Mouse (Mus musculus): Measurements from ENCODE around the gene Runx1. TPM values are rescaled to one million over a fixed set of nuclear protein-coding genes. Genes with fewer than 3 reads are reported as not detected.

The Runx1 gene
- total RNA-seq, 1 experiment: 7.4 TPM

GRCm38 (mm10) chr16:92629829-92630228, 196.1 kb downstream of the Runx1 start:
- no peaks in the 10 kb centered on the region for H3K4me1 ChIP-seq (ENCODE audit: control insufficient read depth in 2 of 2, insufficient read depth in 2 of 2, low read length in 2 of 2, poor library complexity in 1 of 2)
- no peaks in the 10 kb centered on the region for H3K9me3 ChIP-seq (ENCODE audit: control insufficient read depth, insufficient read depth, low read depth, low read length)
- TF ChIP-seq MAFK (IDR thresholded peaks at IDR 0.05; ENCODE audit: insufficient read depth, low read depth, low read length): no peak
- TF ChIP-seq CHD2 (IDR thresholded peaks at IDR 0.05; ENCODE audit: low read depth, low read length): no peak
- no peak for TF ChIP-seq ZC3H11A (IDR thresholded peaks at IDR 0.05; ENCODE audit: borderline replicate concordance, low read depth, low read length)
- no peak for TF ChIP-seq ZNF384 (IDR thresholded peaks at IDR 0.05; ENCODE audit: low read depth, low read length)
- TF ChIP-seq HCFC1 (IDR thresholded peaks at IDR 0.05; ENCODE audit: borderline replicate concordance, insufficient read depth, low read length): no peak
- H3K9ac ChIP-seq (ENCODE audit: insufficient read depth, low read depth, low read length, poor library complexity, severe bottlenecking): no peak overlapping the region
- no peak overlapping the region for H3K27ac ChIP-seq (ENCODE audit: insufficient read depth, low read depth, low read length, poor library complexity, severe bottlenecking)
- no peak for DNase-seq (ENCODE audit: low read depth, low spot score)
- H3K36me3 ChIP-seq (ENCODE audit: control insufficient read depth, insufficient read depth, low read length, poor library complexity, severe bottlenecking): no peaks in the 10 kb centered on the region
- in situ Hi-C loops (cut with MboI; ENCODE audit: low sequenced_read_pairs in 2 of 2, unreplicated experiment in 2 of 2): no loop called here
- H3K4me3 ChIP-seq (ENCODE audit: insufficient read depth in 1 of 2, low read depth in 1 of 2, low read length in 2 of 2, poor library complexity in 1 of 2, severe bottlenecking in 1 of 2): no peak overlapping the region

GRCm38 (mm10) chr16:92627262-92627661, 198.7 kb downstream of the Runx1 start:
- in situ Hi-C loops (cut with MboI; ENCODE audit: low sequenced_read_pairs in 2 of 2, unreplicated experiment in 2 of 2): no loop called here
- TF ChIP-seq CHD2 (IDR thresholded peaks at IDR 0.05; ENCODE audit: low read depth, low read length) (no peak), HCFC1 (IDR thresholded peaks at IDR 0.05; ENCODE audit: borderline replicate concordance, insufficient read depth, low read length) (no peak), ZNF384 (IDR thresholded peaks at IDR 0.05; ENCODE audit: low read depth, low read length) (no peak), ZC3H11A (IDR thresholded peaks at IDR 0.05; ENCODE audit: borderline replicate concordance, low read depth, low read length) (no peak), MAFK (IDR thresholded peaks at IDR 0.05; ENCODE audit: insufficient read depth, low read depth, low read length) (no peak)
- no peak for DNase-seq (ENCODE audit: low read depth, low spot score)
- Histone ChIP-seq H3K36me3 (ENCODE audit: control insufficient read depth, insufficient read depth, low read length, poor library complexity, severe bottlenecking) (no peaks in the 10 kb centered on the region), H3K4me1 (ENCODE audit: control insufficient read depth in 2 of 2, insufficient read depth in 2 of 2, low read length in 2 of 2, poor library complexity in 1 of 2) (no peaks in the 10 kb centered on the region), H3K9ac (ENCODE audit: insufficient read depth, low read depth, low read length, poor library complexity, severe bottlenecking) (no peak overlapping the region), H3K27ac (ENCODE audit: insufficient read depth, low read depth, low read length, poor library complexity, severe bottlenecking) (no peak overlapping the region), H3K9me3 (ENCODE audit: control insufficient read depth, insufficient read depth, low read depth, low read length) (no peaks in the 10 kb centered on the region), H3K4me3 (ENCODE audit: insufficient read depth in 1 of 2, low read depth in 1 of 2, low read length in 2 of 2, poor library complexity in 1 of 2, severe bottlenecking in 1 of 2) (no peak overlapping the region)

- DNase-seq (ENCODE audit: low read depth, low spot score): no peak
- Histone ChIP-seq H3K9ac (ENCODE audit: insufficient read depth, low read depth, low read length, poor library complexity, severe bottlenecking) (no peak overlapping the region), H3K9me3 (ENCODE audit: control insufficient read depth, insufficient read depth, low read depth, low read length) (no peaks in the 10 kb centered on the region), H3K4me1 (ENCODE audit: control insufficient read depth in 2 of 2, insufficient read depth in 2 of 2, low read length in 2 of 2, poor library complexity in 1 of 2) (peaks cover 0 to 5% of the 10 kb centered on the region in 2 experiments; a peak in 1 of 4 replicates), H3K36me3 (ENCODE audit: control insufficient read depth, insufficient read depth, low read length, poor library complexity, severe bottlenecking) (no peaks in the 10 kb centered on the region), H3K4me3 (ENCODE audit: insufficient read depth in 1 of 2, low read depth in 1 of 2, low read length in 2 of 2, poor library complexity in 1 of 2, severe bottlenecking in 1 of 2) (no peak overlapping the region), H3K27ac (ENCODE audit: insufficient read depth, low read depth, low read length, poor library complexity, severe bottlenecking) (no peak overlapping the region)
- in situ Hi-C loops (cut with MboI; ENCODE audit: low sequenced_read_pairs in 2 of 2, unreplicated experiment in 2 of 2): no loop called here
- TF ChIP-seq CHD2 (IDR thresholded peaks at IDR 0.05; ENCODE audit: low read depth, low read length) (no peak), MAFK (IDR thresholded peaks at IDR 0.05; ENCODE audit: insufficient read depth, low read depth, low read length) (no peak), HCFC1 (IDR thresholded peaks at IDR 0.05; ENCODE audit: borderline replicate concordance, insufficient read depth, low read length) (no peak), ZC3H11A (IDR thresholded peaks at IDR 0.05; ENCODE audit: borderline replicate concordance, low read depth, low read length) (no peak), ZNF384 (IDR thresholded peaks at IDR 0.05; ENCODE audit: low read depth, low read length) (no peak)
These were observed 202.0 kb downstream of the Runx1 start for GRCm38 (mm10) chr16:92623953-92624352.

GRCm38 (mm10) chr16:92621859-92622258, 204.1 kb downstream of the Runx1 start:
- in situ Hi-C loops (cut with MboI; ENCODE audit: low sequenced_read_pairs in 2 of 2, unreplicated experiment in 2 of 2): no loop called here
- DNase-seq (ENCODE audit: low read depth, low spot score): no peak
- Histone ChIP-seq H3K9ac (ENCODE audit: insufficient read depth, low read depth, low read length, poor library complexity, severe bottlenecking) (no peak overlapping the region), H3K4me1 (ENCODE audit: control insufficient read depth in 2 of 2, insufficient read depth in 2 of 2, low read length in 2 of 2, poor library complexity in 1 of 2) (peaks cover 0 to 5% of the 10 kb centered on the region in 2 experiments; a peak in 1 of 4 replicates), H3K9me3 (ENCODE audit: control insufficient read depth, insufficient read depth, low read depth, low read length) (no peaks in the 10 kb centered on the region), H3K4me3 (ENCODE audit: insufficient read depth in 1 of 2, low read depth in 1 of 2, low read length in 2 of 2, poor library complexity in 1 of 2, severe bottlenecking in 1 of 2) (no peak overlapping the region), H3K36me3 (ENCODE audit: control insufficient read depth, insufficient read depth, low read length, poor library complexity, severe bottlenecking) (no peaks in the 10 kb centered on the region), H3K27ac (ENCODE audit: insufficient read depth, low read depth, low read length, poor library complexity, severe bottlenecking) (no peak overlapping the region)
- no peak for TF ChIP-seq HCFC1 (IDR thresholded peaks at IDR 0.05; ENCODE audit: borderline replicate concordance, insufficient read depth, low read length)
- no peak for TF ChIP-seq CHD2 (IDR thresholded peaks at IDR 0.05; ENCODE audit: low read depth, low read length)
- TF ChIP-seq ZNF384 (IDR thresholded peaks at IDR 0.05; ENCODE audit: low read depth, low read length): no peak
- TF ChIP-seq ZC3H11A (IDR thresholded peaks at IDR 0.05; ENCODE audit: borderline replicate concordance, low read depth, low read length): no peak
- no peak for TF ChIP-seq MAFK (IDR thresholded peaks at IDR 0.05; ENCODE audit: insufficient read depth, low read depth, low read length)

Measured in ES-E14 (cell line).